Mouse (Mus musculus) layer of hippocampus, postnatal 10 days (tissue): ENCODE measurements around the gene Lrrk1. TPM values are rescaled to one million over a fixed set of nuclear protein-coding genes. Genes with fewer than 3 reads are reported as not detected.

ENCODE experiments used
- DNase-seq, 2 experiments: peaks; one replicate each; pipeline ENCODE4 v3.0.0; 2021; ENCODE audit warnings: low spot score in 2 of 2
- total RNA-seq, 2 experiments: library from RNA; stranded (reverse); gene quantifications; 2 replicates each; pipeline ENCODE4 v1.2.3; 2021

The Lrrk1 gene
- total RNA-seq, 2 experiments from 2014 or later = 3.1 to 3.4 TPM

DNA sequence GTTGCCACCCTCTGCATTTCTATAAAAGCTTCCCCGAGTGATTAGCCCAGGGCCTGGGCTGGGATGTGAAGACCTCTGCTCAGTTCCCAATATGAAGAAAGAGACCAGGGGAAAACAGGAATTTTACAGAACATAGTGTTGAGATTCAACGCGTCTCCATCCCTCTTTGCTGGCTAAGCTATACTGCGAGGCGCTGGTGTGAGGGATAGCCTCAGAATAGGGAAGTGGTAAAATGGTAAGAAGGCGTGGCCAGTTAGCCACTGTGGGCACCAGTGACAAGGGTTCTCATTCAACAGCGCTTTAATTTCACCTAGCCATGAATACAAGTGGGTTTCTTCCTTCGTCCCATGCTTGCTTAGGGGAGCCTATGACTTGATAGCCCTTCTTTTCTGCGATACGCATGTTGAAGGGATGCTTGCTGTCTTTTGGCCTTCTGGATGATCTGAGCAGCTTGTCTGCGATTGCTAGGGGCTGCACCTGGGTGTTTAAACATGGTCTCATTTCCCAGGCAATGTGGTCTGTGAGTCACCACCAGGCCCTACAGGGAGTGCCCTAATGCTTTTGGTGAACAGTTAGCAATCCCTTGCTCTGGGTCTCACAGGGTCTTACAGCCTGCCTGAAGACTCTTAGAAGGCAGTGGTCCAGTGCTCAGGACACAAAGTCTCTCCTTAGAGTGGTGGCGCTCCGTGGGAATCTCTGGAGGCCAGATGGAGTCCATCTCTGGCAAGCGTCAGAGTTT, 84.1 kb downstream of the Lrrk1 start:
- no peak for DNase-seq

- no peak for DNase-seq
Observed at GRCm38 (mm10) chr7:66301486-66301885, 86.7 kb downstream of the Lrrk1 start.

DNA sequence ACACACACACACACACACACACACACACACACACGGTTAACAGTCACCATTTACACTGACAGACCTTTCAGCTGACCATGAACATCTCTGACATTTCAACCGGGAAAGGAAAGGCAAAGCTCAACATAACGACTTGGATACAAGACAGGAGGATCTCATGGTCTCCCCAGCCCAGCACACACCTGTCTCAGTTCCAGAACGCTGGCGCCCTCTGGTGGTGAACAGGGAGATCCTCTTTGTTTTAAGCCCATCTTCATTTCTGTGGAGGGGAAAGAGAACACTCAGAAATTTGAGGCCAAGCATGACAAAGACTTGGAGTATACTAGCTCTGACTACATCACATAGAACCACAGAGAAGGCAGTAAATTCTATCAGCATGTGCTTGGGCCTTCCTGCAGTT, 87.5 kb downstream of the Lrrk1 start:
- DNase-seq = peak; percentile 92

- no peak for DNase-seq
Observed at GRCm38 (mm10) chr7:66297656-66298021, 90.5 kb downstream of the Lrrk1 start.

DNA sequence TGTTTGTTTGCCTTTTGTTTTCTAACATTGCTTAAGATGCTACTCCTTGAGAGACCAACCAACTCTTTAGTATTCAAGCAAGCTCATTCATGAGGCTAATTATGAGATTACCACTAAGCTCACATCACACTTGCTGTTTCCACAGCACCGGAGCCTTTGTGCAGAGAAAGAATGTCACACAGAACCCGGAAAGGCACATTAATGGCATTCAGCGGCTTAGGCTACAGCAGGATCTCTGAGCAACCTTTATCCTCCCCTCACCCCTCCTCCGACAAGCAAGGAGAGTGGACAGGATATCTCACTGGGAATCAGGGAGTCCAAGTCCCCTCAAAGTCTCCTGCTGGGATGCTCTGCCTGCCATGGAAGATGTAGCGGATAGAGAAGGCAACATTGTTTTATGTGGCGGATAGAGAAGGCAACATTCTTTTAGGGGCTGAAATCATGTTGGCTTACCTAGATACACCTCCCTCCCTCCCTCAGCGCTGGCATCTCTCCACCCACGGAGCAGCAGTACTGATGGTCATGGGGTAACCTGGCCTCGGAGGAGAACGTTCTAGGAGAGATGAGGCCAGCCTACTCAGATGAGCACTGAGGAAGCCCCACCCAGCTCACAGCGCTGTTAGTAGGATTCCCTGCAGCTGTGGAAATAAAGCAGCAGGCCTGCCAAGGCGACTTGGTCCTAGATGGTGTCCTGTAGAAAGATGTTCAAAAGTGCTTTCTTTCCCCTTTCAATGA, 91.1 kb downstream of the Lrrk1 start:
- no peak for DNase-seq

DNA sequence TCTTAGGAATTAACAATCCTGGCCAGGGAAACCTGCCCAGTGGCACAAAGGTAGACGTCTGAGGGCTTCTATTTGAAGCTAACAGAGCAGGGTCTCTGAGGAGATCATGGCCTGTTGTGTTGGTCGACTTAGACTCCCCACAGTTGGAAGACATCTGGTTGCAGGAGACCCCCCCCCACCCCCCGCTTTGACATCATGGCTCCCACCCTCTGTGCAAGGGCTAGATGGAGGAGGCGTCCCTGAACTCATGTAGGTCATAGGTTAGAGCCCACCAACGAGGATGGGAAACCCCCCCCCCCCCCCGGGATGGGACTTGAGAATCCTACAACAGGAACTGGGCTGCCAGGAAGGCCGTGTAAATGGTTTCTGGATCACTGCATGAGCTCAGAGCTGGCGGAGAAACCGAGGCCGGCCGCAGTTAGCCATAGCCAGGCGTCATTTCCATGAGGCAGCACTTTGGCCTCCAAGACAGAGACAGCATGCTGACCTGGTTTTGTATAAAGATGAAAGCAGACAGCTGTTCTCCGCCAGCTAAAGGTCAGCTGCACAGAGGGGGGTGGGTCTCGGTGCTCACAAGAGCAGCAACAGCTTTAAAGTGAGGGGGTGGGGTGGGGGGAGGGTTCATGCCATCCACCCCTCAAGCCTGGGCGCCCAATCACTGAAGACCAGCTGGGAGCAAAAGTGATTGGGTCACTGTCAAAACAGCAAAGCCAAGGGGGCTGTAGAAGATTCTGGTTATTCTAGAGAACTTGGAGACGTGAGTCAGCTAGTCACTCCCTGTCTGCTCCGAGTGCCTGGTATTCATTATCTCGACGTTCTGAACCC, 95.4 kb downstream of the Lrrk1 start:
- DNase-seq = no peak

- DNase-seq = no peak
Observed at GRCm38 (mm10) chr7:66292010-66292409, 96.1 kb downstream of the Lrrk1 start.

- no peak for DNase-seq
Observed at GRCm38 (mm10) chr7:66282984-66283612, 105.1 kb downstream of the Lrrk1 start.

GRCm38 (mm10) chr7:66282265-66282664, 105.9 kb downstream of the Lrrk1 start:
- no peak for DNase-seq

- DNase-seq = no peak
Observed at GRCm38 (mm10) chr7:66278001-66278400, 110.1 kb downstream of the Lrrk1 start.

DNA sequence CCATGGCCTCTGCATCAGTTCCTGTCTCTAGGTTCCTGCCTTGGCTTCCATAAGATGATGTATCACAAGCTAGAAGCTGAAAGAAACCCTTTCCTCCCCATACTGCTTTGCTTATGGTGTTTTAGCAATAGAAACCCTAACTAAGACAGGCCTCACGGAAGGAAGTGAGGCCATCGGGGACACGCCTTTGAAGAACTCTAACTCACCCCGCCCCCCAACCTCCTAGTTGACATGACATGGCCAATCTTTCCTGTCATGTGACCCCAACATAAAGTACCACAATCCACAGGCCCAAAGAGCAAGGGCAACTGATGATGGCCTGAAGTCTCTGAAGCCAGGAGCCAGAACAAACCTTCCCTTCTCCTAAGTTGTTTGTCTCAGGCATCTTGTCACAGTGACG, 114.7 kb downstream of the Lrrk1 start:
- no peak for DNase-seq

GRCm38 (mm10) chr7:66271226-66271625, 116.9 kb downstream of the Lrrk1 start:
- no peak for DNase-seq

GRCm38 (mm10) chr7:66266942-66267850, 121.0 kb downstream of the Lrrk1 start:
- DNase-seq = no peak

- DNase-seq = no peak
Observed at GRCm38 (mm10) chr7:66263421-66263820, 124.7 kb downstream of the Lrrk1 start.

GRCm38 (mm10) chr7:66262570-66263156, 125.5 kb downstream of the Lrrk1 start:
- DNase-seq = no peak

DNA sequence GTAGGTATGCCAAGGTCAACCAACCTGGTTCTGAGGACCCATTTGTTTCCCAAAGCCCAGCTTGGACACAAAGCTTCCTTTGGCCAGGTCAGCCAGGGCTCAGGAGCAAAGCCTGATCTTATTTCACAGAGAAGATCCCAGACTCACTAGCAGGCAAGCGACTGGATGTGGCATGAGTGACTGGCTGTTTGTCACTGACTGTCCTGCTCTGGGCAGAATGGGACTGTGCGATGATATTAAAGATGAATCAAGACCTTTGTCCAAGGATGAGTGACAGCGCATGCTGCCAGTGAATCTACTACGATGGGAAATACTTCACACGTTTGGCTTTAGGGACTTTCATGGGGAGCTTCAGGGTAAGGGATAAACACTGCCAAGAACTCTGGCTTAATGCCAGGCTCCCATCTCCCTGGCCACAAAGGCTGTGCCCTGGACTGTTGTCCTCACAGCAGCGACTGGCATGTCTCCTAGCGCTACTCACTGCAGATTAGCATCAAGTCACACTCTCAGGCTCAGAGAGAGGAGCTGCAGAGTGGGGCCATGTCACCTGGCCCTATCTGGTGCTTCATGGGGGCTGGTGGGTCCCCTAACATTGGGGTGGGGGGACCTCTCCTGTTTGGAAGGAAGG, 127.3 kb downstream of the Lrrk1 start:
- DNase-seq = no peak

DNA sequence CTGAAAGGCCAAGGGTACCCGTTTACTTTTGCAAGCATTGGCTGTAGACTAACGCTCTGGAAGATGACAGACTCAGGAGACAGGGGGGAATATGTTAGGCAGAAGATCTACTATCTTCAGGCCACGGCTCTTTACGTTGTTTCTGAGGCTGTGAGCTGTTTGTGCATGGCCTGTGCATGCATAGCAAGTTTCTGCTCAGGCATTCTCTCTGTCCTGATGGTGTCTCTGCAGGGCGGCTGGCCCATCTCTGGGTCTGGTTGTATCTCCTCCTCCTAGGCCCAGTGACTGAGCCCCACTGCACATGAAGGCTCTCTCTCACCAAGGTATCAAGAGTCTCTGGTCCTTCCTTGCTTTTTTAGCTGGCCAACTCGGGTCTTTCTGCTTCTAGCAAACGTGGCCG, 127.9 kb downstream of the Lrrk1 start:
- no peak for DNase-seq

- DNase-seq = no peak
Observed at GRCm38 (mm10) chr7:66259436-66260206, 128.5 kb downstream of the Lrrk1 start.

DNA sequence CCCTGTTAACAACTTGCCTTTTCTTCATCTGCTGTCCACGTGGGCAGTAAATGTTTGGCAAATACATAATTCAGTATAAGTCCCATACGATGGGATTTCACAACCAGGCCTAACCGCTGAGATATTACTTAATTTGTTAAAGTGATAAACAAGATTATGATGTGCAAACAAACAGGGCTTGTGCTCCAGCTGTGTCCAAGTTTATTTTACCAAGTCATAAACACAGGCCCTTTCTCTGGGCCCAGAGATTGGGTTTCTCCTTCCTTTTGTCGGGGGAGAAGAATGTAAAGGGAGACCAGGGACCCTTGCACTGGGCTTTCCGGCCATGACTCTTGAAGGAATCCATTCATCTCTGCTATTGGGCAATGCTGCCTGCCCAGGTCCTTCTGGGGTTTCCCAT, 129.2 kb downstream of the Lrrk1 start:
- no peak for DNase-seq
